Mouse (Mus musculus) lung, postnatal 0 days (tissue): Measurements from ENCODE around the gene Flywch1.

ENCODE experiments used
- CTCF ChIP-seq: IDR thresholded peaks from 2 replicates; pipeline ENCODE4 v1.5.1; 2016; ENCODE audit warnings: antibody characterized with exemption, mild to moderate bottlenecking
- EP300 ChIP-seq: IDR thresholded peaks from 2 replicates; pipeline ENCODE4 v1.6.1; 2016; ENCODE audit warnings: antibody characterized with exemption, mild to moderate bottlenecking, control low read depth

DNA sequence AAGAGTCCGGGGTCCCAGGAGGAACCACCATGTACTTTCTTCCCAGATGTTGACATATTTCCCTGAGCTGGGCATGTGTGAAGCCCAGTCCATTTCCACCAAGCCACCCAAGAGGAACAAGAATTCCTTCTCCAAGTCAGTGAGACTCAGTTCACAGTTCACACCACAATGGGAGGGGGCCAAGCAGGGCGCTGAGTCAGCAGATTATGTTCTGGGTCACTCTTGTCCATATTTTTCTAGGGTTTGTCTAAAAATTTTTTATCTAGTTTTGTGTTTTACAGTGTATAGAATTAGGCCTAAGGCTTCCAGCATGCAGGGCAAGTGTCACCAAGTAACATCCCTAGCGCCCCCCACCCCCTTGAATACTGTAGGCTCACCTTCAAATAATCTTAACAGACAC, 10.2 kb downstream of the Flywch1 start:
- TF ChIP-seq CTCF (no peak), EP300 (no peak)
